Mouse (Mus musculus): ENCODE results near the gene Unkl.

GRCm38 (mm10) chr17:25272951-25273705 is 84.9 kb downstream of the Unkl start:
- no peak for TF ChIP-seq CTCF (IDR thresholded peaks at IDR 0.05; ENCODE audit: low read depth)
- peak; percentile 69 for TF ChIP-seq EP300 (IDR thresholded peaks at IDR 0.05; ENCODE audit: low read depth)

All from liver, embryonic 14.5 days (tissue).